Mouse (Mus musculus) lung, postnatal 36 days (tissue): Measurements from ENCODE around the gene Nfasc.

ENCODE experiments used
- DNase-seq: peaks from one replicate; pipeline ENCODE4 v3.0.0; 2022; ENCODE audit warnings: mixed read lengths

The Nfasc gene

DNA sequence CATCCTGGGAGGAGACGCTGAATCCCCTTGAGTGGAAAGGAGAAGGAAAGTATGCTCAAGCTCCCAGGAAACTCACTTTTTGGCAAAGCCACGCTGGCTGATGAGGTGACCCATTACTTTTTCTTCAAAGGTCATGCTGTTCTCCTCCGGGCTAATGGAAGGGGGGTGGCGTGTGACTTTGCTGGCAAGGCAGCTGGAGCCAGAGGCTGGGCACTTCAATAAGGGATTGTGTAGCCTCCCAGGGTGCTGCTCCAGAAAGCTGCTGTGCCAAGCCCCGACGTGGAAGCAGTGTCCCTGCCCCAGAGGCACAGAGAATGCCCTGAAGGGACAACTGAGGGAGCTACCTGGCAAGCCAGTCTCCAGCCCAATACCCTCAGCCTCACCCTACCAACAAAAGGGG is 101.3 kb downstream of the Nfasc start:
- DNase-seq: no peak

- DNase-seq: no peak
Measured at GRCm38 (mm10) chr1:132637346-132637745, 104.3 kb downstream of the Nfasc start.

- DNase-seq: peak; percentile 7
Measured at GRCm38 (mm10) chr1:132629611-132630370, 111.8 kb downstream of the Nfasc start.

DNA sequence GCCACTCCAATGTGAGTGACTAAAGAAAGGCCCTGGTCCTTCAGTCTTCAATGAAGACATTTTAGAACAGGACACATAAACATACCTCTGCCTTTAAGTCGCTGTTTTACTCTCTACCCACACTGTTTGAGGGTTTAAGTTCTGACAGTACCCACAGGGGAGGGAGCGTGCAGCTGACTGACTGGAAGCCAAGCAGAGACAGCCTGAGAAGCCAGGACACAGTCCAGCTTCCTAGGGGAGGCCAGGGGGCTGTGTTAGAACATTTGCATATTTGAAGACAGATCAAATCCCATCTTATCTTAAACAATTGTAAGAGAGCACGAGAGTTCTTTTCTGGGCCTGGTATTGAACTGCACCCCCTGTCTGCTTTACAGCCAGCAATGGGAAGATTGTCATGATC is 113.0 kb downstream of the Nfasc start:
- DNase-seq: no peak

GRCm38 (mm10) chr1:132628183-132628582 is 113.4 kb downstream of the Nfasc start:
- no peak for DNase-seq

GRCm38 (mm10) chr1:132626125-132626756 is 115.4 kb downstream of the Nfasc start:
- DNase-seq: no peak

- no peak for DNase-seq
Measured at GRCm38 (mm10) chr1:132625034-132625433, 116.6 kb downstream of the Nfasc start.

DNA sequence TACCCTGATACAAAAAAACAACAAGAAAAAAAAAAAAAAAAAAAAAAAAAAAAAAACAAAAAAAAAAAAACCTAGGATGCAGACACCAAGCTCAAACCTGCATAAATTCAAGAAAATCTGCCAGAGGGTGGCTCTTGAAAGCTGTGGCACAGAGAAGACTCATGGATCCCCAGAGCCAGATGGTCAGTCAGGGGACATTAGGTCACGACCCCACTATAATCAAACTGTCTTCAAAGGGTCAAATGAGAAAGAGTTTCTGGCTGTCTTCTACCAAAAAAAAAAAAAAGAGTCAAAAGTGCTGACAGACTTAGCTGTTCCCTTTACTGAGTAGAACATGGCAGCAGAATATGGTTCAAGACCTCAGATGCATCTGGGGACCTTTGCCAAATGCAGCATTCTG is 117.1 kb downstream of the Nfasc start:
- no peak for DNase-seq

GRCm38 (mm10) chr1:132623641-132624336 is 117.8 kb downstream of the Nfasc start:
- no peak for DNase-seq

DNA sequence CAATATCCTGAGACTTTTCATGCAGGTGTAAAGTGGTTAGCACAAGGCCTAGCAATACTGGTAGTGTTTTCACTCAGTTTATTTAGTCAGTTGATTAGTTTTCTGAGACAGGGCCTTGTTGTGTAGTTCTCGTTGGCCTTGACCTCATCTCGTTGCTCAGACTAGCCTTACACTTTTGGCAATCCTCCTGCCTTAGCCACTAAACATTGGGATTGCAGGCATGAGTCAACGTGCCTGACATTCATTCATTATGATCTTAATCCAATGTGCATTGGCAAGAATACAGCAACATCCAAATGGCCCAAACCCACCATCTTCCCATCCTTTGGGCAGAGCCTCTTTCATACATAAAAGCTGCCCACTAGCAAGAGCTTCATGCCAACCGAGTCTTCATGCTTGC is 129.5 kb downstream of the Nfasc start:
- no peak for DNase-seq

GRCm38 (mm10) chr1:132609048-132609634 is 132.5 kb downstream of the Nfasc start:
- peak; percentile 58 for DNase-seq

- no peak for DNase-seq
Measured at GRCm38 (mm10) chr1:132602161-132602560, 139.4 kb downstream of the Nfasc start.

GRCm38 (mm10) chr1:132598024-132598423 is 143.6 kb downstream of the Nfasc start:
- DNase-seq: no peak

DNA sequence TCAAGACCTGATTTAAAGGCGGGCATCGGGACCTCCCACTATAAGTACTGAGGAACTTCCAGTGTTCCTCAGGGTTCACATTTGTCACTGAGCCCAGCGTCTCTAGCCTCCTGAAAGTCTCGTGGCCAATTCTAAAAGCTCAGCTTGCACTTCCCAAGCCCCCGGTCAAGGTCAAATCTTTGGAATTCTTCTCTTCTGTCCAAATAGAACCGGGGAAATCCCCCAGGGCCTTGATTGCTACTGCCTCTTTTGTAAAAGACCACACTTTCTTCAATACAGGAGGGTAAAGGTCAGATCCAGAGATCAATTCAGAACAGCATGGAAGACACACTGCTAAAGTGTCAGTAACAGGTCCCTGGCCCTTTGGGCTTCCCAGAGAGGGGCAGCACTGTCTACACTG is 145.9 kb downstream of the Nfasc start:
- no peak for DNase-seq

- DNase-seq: peak; percentile 65
Measured at GRCm38 (mm10) chr1:132594587-132594986, 147.0 kb downstream of the Nfasc start.

- no peak for DNase-seq
Measured at GRCm38 (mm10) chr1:132592145-132592544, 149.5 kb downstream of the Nfasc start.

DNA sequence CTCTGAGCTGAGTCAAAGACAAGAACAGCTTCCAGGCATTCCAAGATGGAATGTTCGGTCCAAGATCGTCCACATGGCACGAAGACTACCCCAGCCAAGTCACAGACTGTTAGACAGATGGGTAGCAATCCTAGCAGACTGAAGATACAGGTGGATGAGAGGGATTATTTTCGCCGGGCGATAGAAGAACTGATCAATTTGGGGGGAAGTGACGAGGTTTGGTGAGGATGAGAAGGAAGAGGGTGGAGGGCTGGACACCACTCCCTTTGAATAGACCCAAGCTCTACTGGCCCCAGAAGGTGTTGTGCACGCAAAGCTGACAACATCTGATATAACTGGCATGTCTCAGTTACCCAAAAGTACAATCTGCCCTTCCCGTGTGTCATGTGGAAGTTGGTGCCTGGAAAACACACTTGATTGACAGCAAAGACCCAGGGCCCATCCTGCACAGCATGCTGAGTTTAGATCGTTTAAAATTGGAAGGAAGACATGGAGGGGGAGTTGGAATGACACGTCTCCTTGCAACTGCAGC is 150.1 kb downstream of the Nfasc start:
- DNase-seq: no peak

DNA sequence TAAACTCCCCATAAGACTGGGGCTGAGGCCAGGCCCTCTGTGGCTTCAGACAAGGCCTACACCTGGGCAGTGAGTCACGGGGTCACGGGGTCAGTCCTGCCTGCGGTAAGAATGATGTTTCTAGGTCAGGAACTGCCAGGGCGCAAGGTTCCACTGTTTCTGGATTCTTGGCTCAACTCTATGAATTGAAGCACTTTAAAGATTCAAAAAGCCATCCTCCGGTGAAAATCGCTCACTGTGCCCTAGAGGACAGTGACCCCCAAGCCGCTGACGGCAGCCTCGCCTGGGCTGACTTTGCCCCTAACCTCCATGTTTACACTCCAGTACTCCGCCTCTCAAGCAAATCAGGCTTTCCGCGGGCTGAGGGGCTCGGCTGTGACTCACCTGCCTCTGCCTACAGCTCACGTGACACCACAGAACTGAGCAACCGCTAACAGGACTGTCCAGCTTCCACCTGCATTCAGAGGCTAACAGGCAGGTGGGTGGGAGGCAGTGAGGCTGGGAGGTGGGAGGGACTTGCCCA is 154.9 kb downstream of the Nfasc start:
- DNase-seq: no peak

DNA sequence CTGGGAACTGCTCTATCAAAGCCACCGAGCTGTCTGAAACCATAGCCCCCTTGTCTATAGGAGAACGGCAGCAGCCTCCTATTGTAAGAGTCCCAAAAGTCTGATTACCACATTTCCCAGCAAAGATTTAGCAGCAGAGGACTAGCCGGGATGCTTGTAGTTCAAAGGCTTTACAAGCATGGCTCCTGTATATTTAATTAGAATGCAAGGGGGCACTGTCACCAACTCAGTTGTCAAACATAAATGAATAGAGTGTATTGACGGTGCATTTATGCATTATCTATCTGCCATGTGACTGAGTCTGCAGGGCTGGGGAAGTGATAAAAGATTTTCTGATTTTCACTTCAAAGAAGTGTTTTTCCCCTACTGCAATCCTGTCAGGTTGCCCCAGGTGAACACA is 156.2 kb downstream of the Nfasc start:
- no peak for DNase-seq

DNA sequence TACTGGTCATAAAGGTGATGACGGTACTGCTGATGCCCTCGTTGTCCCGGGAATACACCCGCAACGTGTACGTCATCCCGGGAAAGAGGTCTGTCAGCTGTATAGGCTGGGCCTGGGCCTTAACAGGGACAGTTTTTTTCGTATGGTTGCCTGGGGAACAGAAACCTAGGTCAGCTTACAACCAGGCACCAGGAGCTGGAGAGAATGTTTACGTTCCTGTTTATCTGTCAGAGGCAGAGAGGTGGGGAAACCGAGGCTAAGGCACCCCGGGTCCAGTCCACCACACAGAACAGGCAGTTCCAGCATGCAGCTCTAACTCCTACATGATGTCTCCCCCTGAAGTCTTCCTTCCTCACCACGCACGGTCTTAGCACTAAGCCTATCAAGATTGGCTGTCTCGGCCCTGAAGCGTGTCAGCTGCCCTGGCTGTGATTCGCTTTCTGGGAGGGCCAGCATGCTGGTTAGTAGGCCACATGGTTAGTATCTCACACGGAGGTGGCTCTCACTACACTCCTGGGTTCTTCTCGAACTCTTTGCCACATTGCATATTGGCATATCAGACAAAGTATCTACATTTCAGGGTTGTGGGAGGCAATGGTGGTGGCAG is 158.5 kb downstream of the Nfasc start:
- no peak for DNase-seq

DNA sequence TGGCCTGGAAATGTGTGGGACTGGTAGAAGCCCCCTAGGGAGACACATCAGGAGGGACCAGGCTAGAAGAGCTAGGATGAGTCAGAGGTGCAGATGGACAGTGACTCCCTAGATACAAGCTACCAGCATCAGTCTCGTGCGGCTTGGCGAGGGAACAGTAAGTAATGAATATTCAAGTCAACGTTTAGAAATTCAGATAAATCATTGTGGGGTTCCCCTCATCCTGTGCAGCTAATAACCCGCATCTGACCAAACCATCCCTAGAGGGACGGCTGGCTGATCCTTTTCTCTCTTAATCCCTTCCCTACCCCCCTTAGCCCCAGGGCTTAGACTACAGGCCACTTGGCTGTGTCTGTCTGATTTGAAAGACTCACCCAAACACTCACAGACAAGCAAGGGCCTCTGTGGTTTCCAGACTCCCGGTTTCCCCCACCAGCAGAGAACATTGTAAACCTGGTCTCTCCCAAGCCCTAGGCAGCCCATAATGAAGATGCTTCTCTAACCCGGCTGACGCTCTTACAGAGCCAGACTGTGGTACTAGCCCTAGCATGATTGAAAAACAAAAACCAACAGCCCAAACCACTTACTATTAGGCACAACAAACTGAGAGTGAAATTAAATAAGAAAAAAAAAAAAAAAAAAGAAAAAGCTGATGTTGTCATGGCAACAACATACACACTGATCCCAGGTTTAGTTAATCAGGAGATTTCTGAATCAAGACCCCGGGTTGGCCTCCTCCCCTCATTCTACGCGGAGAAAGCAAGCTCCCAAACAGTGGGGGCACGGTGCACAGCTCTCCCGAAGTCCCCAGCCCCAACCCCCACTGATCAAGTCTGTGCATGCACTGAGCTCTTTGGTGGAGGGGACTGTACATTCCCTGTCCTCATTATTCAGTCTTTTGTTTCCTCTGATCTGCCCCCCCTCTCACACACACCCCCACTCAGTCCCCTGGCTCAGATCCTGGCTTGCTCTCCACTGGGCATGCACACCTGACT is 159.5 kb downstream of the Nfasc start:
- DNase-seq: no peak
